Mouse (Mus musculus): ENCODE measurements around the gene Cdc6.

The Cdc6 gene

GRCm38 (mm10) chr11:98945605-98945977, 38.0 kb downstream of the Cdc6 start:
- no peak for DNase-seq

GRCm38 (mm10) chr11:98947969-98948569, 40.5 kb downstream of the Cdc6 start:
- DNase-seq, result no peak

- DNase-seq, result no peak
These were observed 41.8 kb downstream of the Cdc6 start for GRCm38 (mm10) chr11:98949242-98949957.

- DNase-seq, result no peak
These were observed 42.4 kb downstream of the Cdc6 start for GRCm38 (mm10) chr11:98949958-98950460.

- DNase-seq, result no peak
These were observed 42.9 kb downstream of the Cdc6 start for GRCm38 (mm10) chr11:98950484-98950883.

- no peak for DNase-seq
These were observed 43.7 kb downstream of the Cdc6 start for GRCm38 (mm10) chr11:98951026-98951906.

- DNase-seq, result no peak
These were observed 44.5 kb downstream of the Cdc6 start for GRCm38 (mm10) chr11:98952111-98952510.

GRCm38 (mm10) chr11:98952736-98953135, 45.1 kb downstream of the Cdc6 start:
- no peak for DNase-seq

- no peak for DNase-seq
These were observed 45.8 kb downstream of the Cdc6 start for GRCm38 (mm10) chr11:98953361-98953760.

GRCm38 (mm10) chr11:98953835-98954320, 46.3 kb downstream of the Cdc6 start:
- no peak for DNase-seq

GRCm38 (mm10) chr11:98954373-98954772, 46.8 kb downstream of the Cdc6 start:
- DNase-seq, result peak; percentile 87

- no peak for DNase-seq
These were observed 47.5 kb downstream of the Cdc6 start for GRCm38 (mm10) chr11:98954801-98955706.

GRCm38 (mm10) chr11:98955707-98956235, 48.2 kb downstream of the Cdc6 start:
- no peak for DNase-seq

- no peak for DNase-seq
These were observed 48.7 kb downstream of the Cdc6 start for GRCm38 (mm10) chr11:98956340-98956739.

GRCm38 (mm10) chr11:98959437-98960312, 52.1 kb downstream of the Cdc6 start:
- peak; percentile 87 for DNase-seq

GRCm38 (mm10) chr11:98960313-98960906, 52.8 kb downstream of the Cdc6 start:
- DNase-seq, result peak; percentile 92

GRCm38 (mm10) chr11:98961051-98961592, 53.5 kb downstream of the Cdc6 start:
- DNase-seq, result peak; percentile 31

GRCm38 (mm10) chr11:98961766-98962165, 54.2 kb downstream of the Cdc6 start:
- DNase-seq, result no peak

GRCm38 (mm10) chr11:98962421-98963095, 55.0 kb downstream of the Cdc6 start:
- peak; percentile 34 for DNase-seq

Measured in embryo, embryonic 11 days (tissue).